Mouse (Mus musculus): ENCODE measurements at regions not wholly inside any gene's neighbourhood (a gene's known extent, or its start where the extent isn't known, plus 50 kb on each side); places are given as distances from the start of the nearest gene placed in this dataset.

DNA sequence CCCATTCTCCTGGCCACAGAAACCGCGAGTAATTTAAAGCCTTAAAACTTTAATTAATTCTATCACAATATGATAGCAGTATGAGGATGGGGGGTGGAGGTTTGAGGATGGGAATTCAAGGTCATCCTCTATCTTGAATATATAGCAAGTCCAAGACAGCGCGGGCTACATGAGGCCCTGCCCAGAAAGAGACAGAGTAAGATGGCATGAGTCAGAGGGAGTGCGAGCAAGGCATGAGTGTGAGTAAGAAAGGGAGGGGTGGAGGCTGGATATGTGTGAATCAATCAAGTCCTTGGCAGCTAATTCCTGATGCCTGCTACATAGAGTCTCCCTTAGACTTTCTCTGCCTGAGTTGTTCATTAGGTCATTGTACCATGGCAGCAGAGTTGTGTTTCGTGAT, 186.5 kb upstream of the Palmd start:
- H3K27ac ChIP-seq (replicated peaks; ENCODE audit: insufficient read depth, low read depth, low read length), result no peak overlapping the region
- 89% methylated on average over 6 of the region's 6 CpGs for WGBS
- no peaks in the 10 kb centered on the region for H3K27me3 ChIP-seq (ENCODE audit: control insufficient read depth, insufficient read depth, low read length)
- no peak overlapping the region for H3K4me3 ChIP-seq (ENCODE audit: insufficient read depth, low read depth, low read length)
- TF ChIP-seq CTCF (IDR thresholded peaks at IDR 0.05; ENCODE audit: low read depth, low read length) (no peak), POLR2A (IDR thresholded peaks at IDR 0.05; ENCODE audit: extremely low read depth, insufficient read depth, low read length) (no peak)
- H3K4me1 ChIP-seq (ENCODE audit: control insufficient read depth, insufficient read depth, low read length), result no peaks in the 10 kb centered on the region
- no peaks in the 10 kb centered on the region for H3K79me2 ChIP-seq (ENCODE audit: control insufficient read depth, insufficient read depth, low read length)
- DNase-seq (ENCODE audit: extremely low read depth, low read depth, low spot score), result no peak
- no peak overlapping the region for H3K9ac ChIP-seq (ENCODE audit: low read depth, low read length)
- H3K36me3 ChIP-seq (ENCODE audit: control insufficient read depth, insufficient read depth, low read length), result no peaks in the 10 kb centered on the region

DNA sequence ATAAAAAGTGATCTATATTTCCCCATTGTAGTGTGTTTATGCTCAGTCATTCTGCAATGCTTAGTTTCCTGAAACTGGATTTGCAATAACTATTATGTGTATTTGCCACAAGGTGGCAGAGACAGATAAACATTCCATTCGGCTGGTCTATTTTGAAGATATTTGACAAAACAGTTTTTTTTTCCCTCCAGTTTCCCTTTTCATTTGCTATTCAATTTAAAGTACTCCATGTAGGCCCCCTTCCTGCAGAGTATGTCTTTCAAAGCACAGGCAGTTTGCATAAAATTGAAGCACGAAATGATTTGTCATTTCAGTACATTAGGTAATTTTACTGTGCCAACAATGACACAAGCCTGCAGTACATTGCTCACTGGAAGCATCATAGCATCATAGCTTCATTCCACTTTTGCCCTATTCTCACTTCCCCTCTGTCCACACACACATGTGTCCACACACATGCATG, 184.3 kb upstream of the Palmd start:
- Histone ChIP-seq H3K9ac (ENCODE audit: low read depth, low read length) (no peak overlapping the region), H3K36me3 (ENCODE audit: control insufficient read depth, insufficient read depth, low read length) (no peaks in the 10 kb centered on the region), H3K4me1 (ENCODE audit: control insufficient read depth, insufficient read depth, low read length) (no peaks in the 10 kb centered on the region), H3K4me3 (ENCODE audit: insufficient read depth, low read depth, low read length) (no peak overlapping the region), H3K79me2 (ENCODE audit: control insufficient read depth, insufficient read depth, low read length) (no peaks in the 10 kb centered on the region), H3K27ac (replicated peaks; ENCODE audit: insufficient read depth, low read depth, low read length) (no peak overlapping the region), H3K27me3 (ENCODE audit: control insufficient read depth, insufficient read depth, low read length) (no peaks in the 10 kb centered on the region)
- WGBS, result 51% methylated on average over 2 of the region's 2 CpGs
- TF ChIP-seq POLR2A (IDR thresholded peaks at IDR 0.05; ENCODE audit: extremely low read depth, insufficient read depth, low read length), result no peak
- no peak for TF ChIP-seq CTCF (IDR thresholded peaks at IDR 0.05; ENCODE audit: low read depth, low read length)
- no peak for DNase-seq (ENCODE audit: extremely low read depth, low read depth, low spot score)

DNA sequence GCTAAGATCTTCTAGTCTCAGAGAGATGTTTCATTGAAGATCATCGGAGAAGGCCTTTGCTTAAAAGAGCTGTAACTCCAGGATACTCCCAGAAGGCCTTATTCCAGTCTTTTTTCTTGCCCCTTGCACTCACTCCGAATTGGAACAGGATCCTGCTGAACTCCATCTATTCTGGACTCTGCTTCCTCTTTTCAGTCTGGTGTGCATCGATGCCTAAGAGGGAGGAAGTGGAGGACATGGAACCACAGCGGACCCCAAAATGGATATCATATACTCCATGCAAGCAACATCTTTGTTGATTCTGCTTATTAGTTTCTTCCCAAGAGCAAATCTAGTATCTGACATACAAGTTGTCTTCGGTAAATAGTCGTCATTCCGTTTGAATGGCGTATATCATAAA, 183.6 kb upstream of the Palmd start:
- H3K4me3 ChIP-seq (ENCODE audit: insufficient read depth, low read depth, low read length), result no peak overlapping the region
- no peak for DNase-seq (ENCODE audit: extremely low read depth, low read depth, low spot score)
- no peak overlapping the region for H3K9ac ChIP-seq (ENCODE audit: low read depth, low read length)
- H3K27me3 ChIP-seq (ENCODE audit: control insufficient read depth, insufficient read depth, low read length), result no peaks in the 10 kb centered on the region
- TF ChIP-seq CTCF (IDR thresholded peaks at IDR 0.05; ENCODE audit: low read depth, low read length) (no peak), POLR2A (IDR thresholded peaks at IDR 0.05; ENCODE audit: extremely low read depth, insufficient read depth, low read length) (no peak)
- 85% methylated on average over 8 of the region's 8 CpGs for WGBS
- H3K4me1 ChIP-seq (ENCODE audit: control insufficient read depth, insufficient read depth, low read length), result no peaks in the 10 kb centered on the region
- H3K36me3 ChIP-seq (ENCODE audit: control insufficient read depth, insufficient read depth, low read length), result no peaks in the 10 kb centered on the region
- no peak overlapping the region for H3K27ac ChIP-seq (replicated peaks; ENCODE audit: insufficient read depth, low read depth, low read length)
- H3K79me2 ChIP-seq (ENCODE audit: control insufficient read depth, insufficient read depth, low read length), result no peaks in the 10 kb centered on the region

DNA sequence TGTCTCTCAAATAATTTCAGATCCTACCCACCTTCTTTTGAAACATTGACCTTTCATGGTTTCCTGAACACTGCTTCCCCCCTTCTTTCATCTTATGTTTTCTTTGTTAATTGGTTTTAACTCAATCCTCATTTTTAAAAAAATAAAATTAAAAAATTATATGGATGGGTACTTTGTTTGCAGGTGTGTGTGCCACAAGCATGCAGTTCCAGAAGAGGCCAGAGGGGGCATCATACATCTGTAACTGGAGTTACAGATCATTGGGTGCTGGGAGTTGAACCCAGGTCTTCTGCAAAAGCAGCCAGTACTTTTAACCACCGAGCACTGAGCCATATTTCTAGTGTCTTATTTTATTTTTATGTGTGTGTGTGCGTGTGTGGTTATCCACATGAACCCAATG, 178.6 kb upstream of the Palmd start:
- 92% methylated on average over 2 of the region's 2 CpGs for WGBS
- DNase-seq (ENCODE audit: extremely low read depth, low read depth, low spot score), result no peak
- H3K27me3 ChIP-seq (ENCODE audit: control insufficient read depth, insufficient read depth, low read length), result no peaks in the 10 kb centered on the region
- H3K27ac ChIP-seq (replicated peaks; ENCODE audit: insufficient read depth, low read depth, low read length), result no peak overlapping the region
- H3K4me1 ChIP-seq (ENCODE audit: control insufficient read depth, insufficient read depth, low read length), result no peaks in the 10 kb centered on the region
- no peak overlapping the region for H3K9ac ChIP-seq (ENCODE audit: low read depth, low read length)
- H3K79me2 ChIP-seq (ENCODE audit: control insufficient read depth, insufficient read depth, low read length), result no peaks in the 10 kb centered on the region
- no peak overlapping the region for H3K4me3 ChIP-seq (ENCODE audit: insufficient read depth, low read depth, low read length)
- H3K36me3 ChIP-seq (ENCODE audit: control insufficient read depth, insufficient read depth, low read length), result no peaks in the 10 kb centered on the region
- TF ChIP-seq CTCF (IDR thresholded peaks at IDR 0.05; ENCODE audit: low read depth, low read length) (no peak), POLR2A (IDR thresholded peaks at IDR 0.05; ENCODE audit: extremely low read depth, insufficient read depth, low read length) (no peak)

DNA sequence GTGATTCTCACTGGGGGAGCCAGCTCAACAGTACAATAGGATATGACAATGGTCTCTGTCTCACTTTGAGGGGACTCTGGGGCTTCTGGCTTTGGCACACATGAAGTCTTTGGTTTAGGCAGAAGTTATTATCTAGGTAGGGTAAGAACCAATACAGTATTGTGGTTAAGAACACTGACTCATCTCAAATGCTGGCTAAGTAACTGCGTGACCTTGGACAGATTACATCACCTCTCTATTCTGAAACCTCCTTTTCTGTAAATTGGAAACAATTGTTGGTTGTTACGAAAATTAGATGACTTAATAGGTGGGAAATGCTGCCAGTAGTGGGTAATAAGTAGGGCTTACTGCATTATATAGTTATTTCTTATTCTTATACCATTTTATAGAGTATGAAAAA, 171.0 kb upstream of the Palmd start:
- DNase-seq (ENCODE audit: extremely low read depth, low read depth, low spot score), result no peak
- H3K4me1 ChIP-seq (ENCODE audit: control insufficient read depth, insufficient read depth, low read length), result no peaks in the 10 kb centered on the region
- H3K9ac ChIP-seq (ENCODE audit: low read depth, low read length), result no peak overlapping the region
- no peak overlapping the region for H3K27ac ChIP-seq (replicated peaks; ENCODE audit: insufficient read depth, low read depth, low read length)
- H3K79me2 ChIP-seq (ENCODE audit: control insufficient read depth, insufficient read depth, low read length), result no peaks in the 10 kb centered on the region
- H3K4me3 ChIP-seq (ENCODE audit: insufficient read depth, low read depth, low read length), result no peak overlapping the region
- no peaks in the 10 kb centered on the region for H3K27me3 ChIP-seq (ENCODE audit: control insufficient read depth, insufficient read depth, low read length)
- TF ChIP-seq CTCF (IDR thresholded peaks at IDR 0.05; ENCODE audit: low read depth, low read length), result no peak
- no peak for TF ChIP-seq POLR2A (IDR thresholded peaks at IDR 0.05; ENCODE audit: extremely low read depth, insufficient read depth, low read length)
- WGBS, result 80% methylated on average over 2 of the region's 2 CpGs
- H3K36me3 ChIP-seq (ENCODE audit: control insufficient read depth, insufficient read depth, low read length), result no peaks in the 10 kb centered on the region

DNA sequence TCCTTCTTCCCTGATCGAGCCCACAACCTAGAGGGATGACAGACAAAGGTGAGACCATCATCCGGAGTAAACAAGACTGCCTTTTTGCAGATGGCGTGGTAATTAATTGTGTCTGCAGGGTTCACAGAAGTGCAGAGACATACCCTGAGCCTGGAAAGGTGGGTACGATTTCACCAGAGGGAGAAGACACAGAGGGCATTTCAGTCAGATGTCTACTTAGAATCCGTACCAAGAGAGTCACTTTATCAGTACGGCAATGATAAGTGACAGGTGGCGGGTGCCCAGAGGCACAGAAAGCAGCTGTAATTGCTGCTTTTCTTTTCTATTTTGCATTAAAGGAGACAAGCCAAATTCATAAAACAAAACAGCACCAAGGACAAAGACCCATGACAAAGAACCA, 169.9 kb upstream of the Palmd start:
- Histone ChIP-seq H3K79me2 (ENCODE audit: control insufficient read depth, insufficient read depth, low read length) (no peaks in the 10 kb centered on the region), H3K27me3 (ENCODE audit: control insufficient read depth, insufficient read depth, low read length) (no peaks in the 10 kb centered on the region), H3K36me3 (ENCODE audit: control insufficient read depth, insufficient read depth, low read length) (no peaks in the 10 kb centered on the region), H3K9ac (ENCODE audit: low read depth, low read length) (no peak overlapping the region), H3K27ac (replicated peaks; ENCODE audit: insufficient read depth, low read depth, low read length) (no peak overlapping the region), H3K4me3 (ENCODE audit: insufficient read depth, low read depth, low read length) (no peak overlapping the region), H3K4me1 (ENCODE audit: control insufficient read depth, insufficient read depth, low read length) (no peaks in the 10 kb centered on the region)
- WGBS, result 81% methylated on average over 7 of the region's 7 CpGs
- TF ChIP-seq POLR2A (IDR thresholded peaks at IDR 0.05; ENCODE audit: extremely low read depth, insufficient read depth, low read length) (no peak), CTCF (IDR thresholded peaks at IDR 0.05; ENCODE audit: low read depth, low read length) (no peak)
- DNase-seq (ENCODE audit: extremely low read depth, low read depth, low spot score), result no peak

Measured in liver, adult 2 months (tissue).